Mouse (Mus musculus): ENCODE data around the gene Kazn. TPM values are rescaled to one million over a fixed set of nuclear protein-coding genes. Genes with fewer than 3 reads are reported as not detected.

Gene Kazn
- total and polyA plus RNA-seq, 3 experiments: 0.11 TPM; not detected in 2

- Histone ChIP-seq H3K4me1 (ENCODE audit: insufficient read depth, low read depth, low read length) (no peaks in the 10 kb centered on the region), H3K36me3 (replicated peaks) (no peaks in the 10 kb centered on the region), H3K27me3 (ENCODE audit: insufficient read depth, low read length) (no peaks in the 10 kb centered on the region), H3K4me3 (ENCODE audit: low read depth, low read length) (no peak overlapping the region; the same call in 1 of the 2 replicates), H3K9me3 (replicated peaks) (peaks cover 90% of the 10 kb centered on the region)
- no peak for DNase-seq (ENCODE audit: low spot score)
- TF ChIP-seq GATA1 (IDR thresholded peaks at IDR 0.05; ENCODE audit: borderline replicate concordance, low read length) (no peak), TAL1 (conservative IDR thresholded peaks at IDR 0.05; ENCODE audit: low read depth, low read length) (no peak)
- ATAC-seq (ENCODE audit: extremely low read depth, insufficient number of reproducible peaks, low FRiP score, poor library complexity, severe bottlenecking): no peak; the same call in 1 of the 2 replicates
Measured at GRCm38 (mm10) chr4:142214532-142214931, 24.7 kb downstream of the Kazn start.

DNA sequence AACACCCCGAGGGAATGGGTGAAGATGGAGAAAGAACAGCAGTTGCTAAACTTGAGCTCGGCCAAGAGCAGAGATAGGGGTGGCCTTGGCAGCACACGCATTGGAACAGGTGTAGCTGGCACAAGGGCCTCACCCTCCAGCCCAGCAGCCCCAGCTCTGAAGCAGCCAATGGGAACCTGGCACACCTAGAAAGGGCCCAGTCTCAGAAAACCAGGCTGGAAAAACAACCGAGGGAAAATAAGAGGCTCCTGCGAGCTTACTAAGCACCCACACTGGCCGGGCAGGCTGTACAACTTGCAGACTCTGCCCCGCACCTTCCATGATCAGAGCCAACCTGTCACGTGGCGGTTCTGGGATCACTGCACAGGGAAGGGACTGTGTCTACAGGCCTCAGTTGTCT lies 26.8 kb downstream of the Kazn start:
- no peak for ATAC-seq (ENCODE audit: extremely low read depth, insufficient number of reproducible peaks, low FRiP score, poor library complexity, severe bottlenecking)
- no peak overlapping the region for H3K4me3 ChIP-seq (ENCODE audit: low read depth, low read length)
- no peaks in the 10 kb centered on the region for H3K36me3 ChIP-seq (replicated peaks)
- no peak for DNase-seq (ENCODE audit: low spot score)
- peaks cover 91% of the 10 kb centered on the region for H3K9me3 ChIP-seq (replicated peaks)
- no peaks in the 10 kb centered on the region for H3K4me1 ChIP-seq (ENCODE audit: insufficient read depth, low read depth, low read length)
- H3K27me3 ChIP-seq (ENCODE audit: insufficient read depth, low read length): no peaks in the 10 kb centered on the region
- no peak for TF ChIP-seq GATA1 (IDR thresholded peaks at IDR 0.05; ENCODE audit: borderline replicate concordance, low read length)
- no peak for TF ChIP-seq POLR2AphosphoS5 (IDR thresholded peaks at IDR 0.05; ENCODE audit: insufficient replicate concordance, low read depth, low read length)
- TF ChIP-seq CTCF (IDR thresholded peaks at IDR 0.05; ENCODE audit: low read depth, low read length): no peak
- no peak for TF ChIP-seq TAL1 (conservative IDR thresholded peaks at IDR 0.05; ENCODE audit: low read depth, low read length)
- TF ChIP-seq GATA2 (IDR thresholded peaks at IDR 0.05; ENCODE audit: borderline replicate concordance, low read depth, low read length): no peak

- ATAC-seq (ENCODE audit: extremely low read depth, insufficient number of reproducible peaks, low FRiP score, poor library complexity, severe bottlenecking): no peak
- peaks cover 85% of the 10 kb centered on the region for H3K9me3 ChIP-seq (replicated peaks)
- no peak overlapping the region for H3K4me3 ChIP-seq (ENCODE audit: low read depth, low read length)
- DNase-seq (ENCODE audit: low spot score): no peak
- H3K27me3 ChIP-seq (ENCODE audit: insufficient read depth, low read length): no peaks in the 10 kb centered on the region
- H3K36me3 ChIP-seq (replicated peaks): no peaks in the 10 kb centered on the region
- H3K4me1 ChIP-seq (ENCODE audit: insufficient read depth, low read depth, low read length): no peaks in the 10 kb centered on the region
- TF ChIP-seq GATA2 (IDR thresholded peaks at IDR 0.05; ENCODE audit: borderline replicate concordance, low read depth, low read length) (no peak), POLR2AphosphoS5 (IDR thresholded peaks at IDR 0.05; ENCODE audit: insufficient replicate concordance, low read depth, low read length) (no peak)
Measured at GRCm38 (mm10) chr4:142209884-142210283, 29.3 kb downstream of the Kazn start.

DNA sequence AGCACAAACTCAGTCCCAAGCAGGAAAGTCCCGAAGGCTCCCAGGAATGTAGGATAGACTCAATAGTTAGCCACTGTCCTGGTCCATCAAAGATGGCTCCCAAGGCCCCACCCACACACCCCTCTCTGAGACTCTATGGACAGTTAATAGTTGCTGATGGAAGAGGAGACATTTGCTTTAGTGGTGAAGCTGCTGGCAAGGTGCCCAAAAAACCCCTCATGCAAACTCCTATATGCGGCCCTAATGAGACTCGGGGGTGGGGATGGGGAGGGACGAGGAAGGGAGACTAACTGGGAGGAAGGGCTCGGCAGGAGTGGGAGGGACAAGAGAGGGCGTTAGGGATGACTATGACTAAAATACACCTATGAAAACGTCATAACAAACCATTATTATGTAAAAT lies 29.7 kb downstream of the Kazn start:
- H3K9me3 ChIP-seq (replicated peaks): peaks cover 86% of the 10 kb centered on the region
- ATAC-seq (ENCODE audit: extremely low read depth, insufficient number of reproducible peaks, low FRiP score, poor library complexity, severe bottlenecking): no peak
- TF ChIP-seq GATA2 (IDR thresholded peaks at IDR 0.05; ENCODE audit: borderline replicate concordance, low read depth, low read length) (no peak), TAL1 (conservative IDR thresholded peaks at IDR 0.05; ENCODE audit: low read depth, low read length) (no peak), POLR2AphosphoS5 (IDR thresholded peaks at IDR 0.05; ENCODE audit: insufficient replicate concordance, low read depth, low read length) (no peak), GATA1 (IDR thresholded peaks at IDR 0.05; ENCODE audit: borderline replicate concordance, low read length) (no peak)
- no peaks in the 10 kb centered on the region for H3K4me1 ChIP-seq (ENCODE audit: insufficient read depth, low read depth, low read length)
- H3K4me3 ChIP-seq (ENCODE audit: low read depth, low read length): no peak overlapping the region
- no peaks in the 10 kb centered on the region for H3K27me3 ChIP-seq (ENCODE audit: insufficient read depth, low read length)
- H3K36me3 ChIP-seq (replicated peaks): no peaks in the 10 kb centered on the region
- DNase-seq (ENCODE audit: low spot score): no peak

DNA sequence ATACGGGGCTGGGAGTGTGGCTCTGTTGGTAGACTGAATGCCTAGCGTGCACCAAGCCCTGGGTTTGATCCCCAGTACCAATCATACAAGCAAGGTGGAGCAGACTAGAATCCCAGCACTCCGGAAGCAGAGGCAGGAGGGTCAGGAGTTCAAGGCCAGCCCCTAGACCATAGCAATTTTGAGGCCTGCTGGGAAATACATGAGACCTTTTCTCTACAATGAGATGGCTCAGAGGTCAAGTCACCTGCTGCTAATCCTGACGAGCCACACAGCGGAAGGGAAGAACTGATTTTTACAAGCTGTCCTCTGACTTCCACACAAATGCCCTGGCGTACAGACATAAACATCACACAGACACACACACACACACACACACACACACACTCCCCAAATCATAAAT lies 33.5 kb downstream of the Kazn start:
- TF ChIP-seq TAL1 (conservative IDR thresholded peaks at IDR 0.05; ENCODE audit: low read depth, low read length) (no peak), GATA1 (IDR thresholded peaks at IDR 0.05; ENCODE audit: borderline replicate concordance, low read length) (no peak), POLR2AphosphoS5 (IDR thresholded peaks at IDR 0.05; ENCODE audit: insufficient replicate concordance, low read depth, low read length) (no peak), CTCF (IDR thresholded peaks at IDR 0.05; ENCODE audit: low read depth, low read length) (no peak), GATA2 (IDR thresholded peaks at IDR 0.05; ENCODE audit: borderline replicate concordance, low read depth, low read length) (no peak)
- no peak for DNase-seq (ENCODE audit: low spot score)
- no peak overlapping the region for H3K4me3 ChIP-seq (ENCODE audit: low read depth, low read length)

GRCm38 (mm10) chr4:142196626-142197025 lies 42.6 kb downstream of the Kazn start:
- no peak overlapping the region for H3K4me3 ChIP-seq (ENCODE audit: low read depth, low read length)
- DNase-seq (ENCODE audit: low spot score): no peak
- no peaks in the 10 kb centered on the region for H3K36me3 ChIP-seq (replicated peaks)
- no peaks in the 10 kb centered on the region for H3K27me3 ChIP-seq (ENCODE audit: insufficient read depth, low read length)
- H3K4me1 ChIP-seq (ENCODE audit: insufficient read depth, low read depth, low read length): no peaks in the 10 kb centered on the region
- no peak for ATAC-seq (ENCODE audit: extremely low read depth, insufficient number of reproducible peaks, low FRiP score, poor library complexity, severe bottlenecking)
- peaks cover 81% of the 10 kb centered on the region for H3K9me3 ChIP-seq (replicated peaks)
- TF ChIP-seq GATA2 (IDR thresholded peaks at IDR 0.05; ENCODE audit: borderline replicate concordance, low read depth, low read length): no peak
- no peak for TF ChIP-seq POLR2AphosphoS5 (IDR thresholded peaks at IDR 0.05; ENCODE audit: insufficient replicate concordance, low read depth, low read length)
- TF ChIP-seq TAL1 (conservative IDR thresholded peaks at IDR 0.05; ENCODE audit: low read depth, low read length): no peak
- no peak for TF ChIP-seq CTCF (IDR thresholded peaks at IDR 0.05; ENCODE audit: low read depth, low read length)
- no peak for TF ChIP-seq GATA1 (IDR thresholded peaks at IDR 0.05; ENCODE audit: borderline replicate concordance, low read length)

More for the DNA sequence above, 33.5 kb downstream of the Kazn start:
- Histone ChIP-seq H3K36me3 (replicated peaks) (no peaks in the 10 kb centered on the region), H3K9me3 (replicated peaks) (peaks cover 78% of the 10 kb centered on the region), H3K4me1 (ENCODE audit: insufficient read depth, low read depth, low read length) (no peaks in the 10 kb centered on the region), H3K27me3 (ENCODE audit: insufficient read depth, low read length) (no peaks in the 10 kb centered on the region)
- ATAC-seq (ENCODE audit: extremely low read depth, insufficient number of reproducible peaks, low FRiP score, poor library complexity, severe bottlenecking): no peak

GRCm38 (mm10) chr4:142193780-142194179 lies 45.4 kb downstream of the Kazn start:
- Histone ChIP-seq H3K4me1 (ENCODE audit: insufficient read depth, low read depth, low read length) (no peaks in the 10 kb centered on the region), H3K4me3 (ENCODE audit: low read depth, low read length) (no peak overlapping the region), H3K27me3 (ENCODE audit: insufficient read depth, low read length) (no peaks in the 10 kb centered on the region), H3K9me3 (replicated peaks) (peaks cover 88% of the 10 kb centered on the region), H3K36me3 (replicated peaks) (no peaks in the 10 kb centered on the region)
- DNase-seq (ENCODE audit: low spot score) (no peak), ATAC-seq (ENCODE audit: extremely low read depth, insufficient number of reproducible peaks, low FRiP score, poor library complexity, severe bottlenecking) (no peak)
- TF ChIP-seq TAL1 (conservative IDR thresholded peaks at IDR 0.05; ENCODE audit: low read depth, low read length) (no peak), GATA1 (IDR thresholded peaks at IDR 0.05; ENCODE audit: borderline replicate concordance, low read length) (no peak), GATA2 (IDR thresholded peaks at IDR 0.05; ENCODE audit: borderline replicate concordance, low read depth, low read length) (no peak), POLR2AphosphoS5 (IDR thresholded peaks at IDR 0.05; ENCODE audit: insufficient replicate concordance, low read depth, low read length) (no peak), CTCF (IDR thresholded peaks at IDR 0.05; ENCODE audit: low read depth, low read length) (no peak)

All from G1E (cell line).